In genomic region chr3:153675832-153676231, GRCm38 (mm10) we compare ENCODE assay signal across 16 mouse cellular contexts. TPM values are rescaled to one million over a fixed set of nuclear protein-coding genes. Genes with fewer than 3 reads are reported as not detected.
A peak's percentile ranks its signal among the peaks of the same experiment; 100 is the strongest.
DNase-seq lines count a peak whose midpoint lies in the region; ATAC-seq lines count a peak whose summit lies in the region.
"Had no signal": no experiment of that assay in that cellular context is flagged by ENCODE, and none has a peak within 500 bp of the region (broad histone marks: within the 10 kb centered on the region; RNA-seq: fewer than 3 reads in every experiment).

No protein-coding gene starts in this region.

- ATAC-seq in embryonic facial prominence, embryonic 11.5 days (replicated peaks; ENCODE audit: insufficient number of reproducible peaks, low FRiP score, low TSS enrichment, low read depth), result peak; percentile 58; the same call in 1 of the 2 replicates
- peak; percentile 62 for ATAC-seq in neural tube, embryonic 11.5 days (ENCODE audit: insufficient read depth, low FRiP score, low TSS enrichment)
- no peak for ATAC-seq in neural tube, embryonic 15.5 days (ENCODE audit: low FRiP score)
- peak; percentile 12; the same call in 1 of the 2 replicates for ATAC-seq in hindbrain, embryonic 14.5 days (ENCODE audit: low FRiP score)

- H3K9me3 ChIP-seq in embryonic facial prominence, embryonic 11.5 days (replicated peaks; ENCODE audit: control insufficient read depth, low read length), result no peaks in the 10 kb centered on the region
- H3K9me3 ChIP-seq in embryonic facial prominence, embryonic 10.5 days, result no peaks in the 10 kb centered on the region
- H3K9me3 ChIP-seq in neural tube, embryonic 11.5 days (ENCODE audit: control insufficient read depth, low read length), result no peaks in the 10 kb centered on the region
- no peaks in the 10 kb centered on the region for H3K9me3 ChIP-seq in neural tube, embryonic 15.5 days (replicated peaks)
- no peaks in the 10 kb centered on the region for H3K9me3 ChIP-seq in hindbrain, embryonic 14.5 days (ENCODE audit: control insufficient read depth, low read length)
- H3K9me3 ChIP-seq: G1E had no signal

- no peak overlapping the region for H3K27ac ChIP-seq in embryonic facial prominence, embryonic 11.5 days (replicated peaks; ENCODE audit: low read depth, low read length)
- no peak overlapping the region for H3K27ac ChIP-seq in embryonic facial prominence, embryonic 10.5 days (replicated peaks)
- no peak overlapping the region for H3K27ac ChIP-seq in neural tube, embryonic 11.5 days (ENCODE audit: low read depth, low read length)
- H3K27ac ChIP-seq in neural tube, embryonic 15.5 days (replicated peaks), result no peak overlapping the region
- no peak overlapping the region for H3K27ac ChIP-seq in hindbrain, embryonic 14.5 days
- H3K27ac ChIP-seq: layer of hippocampus, adult 2 months had no signal

- H3K4me3 ChIP-seq in embryonic facial prominence, embryonic 11.5 days (ENCODE audit: low read depth, low read length), result no peak overlapping the region
- H3K4me3 ChIP-seq in embryonic facial prominence, embryonic 10.5 days, result no peak overlapping the region
- H3K4me3 ChIP-seq in neural tube, embryonic 11.5 days (ENCODE audit: low read depth, low read length), result no peak overlapping the region
- no peak overlapping the region for H3K4me3 ChIP-seq in neural tube, embryonic 15.5 days (replicated peaks)
- no peak overlapping the region for H3K4me3 ChIP-seq in hindbrain, embryonic 14.5 days (replicated peaks; ENCODE audit: low read length)
- H3K4me3 ChIP-seq: layer of hippocampus, adult 2 months had no signal

- H3K4me1 ChIP-seq in embryonic facial prominence, embryonic 11.5 days (ENCODE audit: control insufficient read depth, insufficient read depth, low read length), result no peaks in the 10 kb centered on the region
- peaks cover 51% of the 10 kb centered on the region for H3K4me1 ChIP-seq in embryonic facial prominence, embryonic 10.5 days
- peaks cover 15% of the 10 kb centered on the region for H3K4me1 ChIP-seq in neural tube, embryonic 11.5 days (ENCODE audit: control insufficient read depth, insufficient read depth, low read length)
- peaks cover 8% of the 10 kb centered on the region; the same call in 1 of the 2 replicates for H3K4me1 ChIP-seq in neural tube, embryonic 15.5 days
- peaks cover 7% of the 10 kb centered on the region; the same call in 1 of the 2 replicates for H3K4me1 ChIP-seq in hindbrain, embryonic 14.5 days (replicated peaks; ENCODE audit: control insufficient read depth, insufficient read depth, low read length)

- no peaks in the 10 kb centered on the region for H3K27me3 ChIP-seq in embryonic facial prominence, embryonic 11.5 days (ENCODE audit: control insufficient read depth, insufficient read depth, low read length)
- H3K27me3 ChIP-seq in embryonic facial prominence, embryonic 10.5 days (replicated peaks; ENCODE audit: low read depth, poor library complexity, severe bottlenecking), result no peaks in the 10 kb centered on the region
- H3K27me3 ChIP-seq in neural tube, embryonic 11.5 days (ENCODE audit: control insufficient read depth, insufficient read depth, low read length), result no peaks in the 10 kb centered on the region
- no peaks in the 10 kb centered on the region for H3K27me3 ChIP-seq in neural tube, embryonic 15.5 days (replicated peaks)
- H3K27me3 ChIP-seq in hindbrain, embryonic 14.5 days (ENCODE audit: control insufficient read depth, insufficient read depth, low read length), result no peaks in the 10 kb centered on the region

- H3K4me2 ChIP-seq in embryonic facial prominence, embryonic 11.5 days (ENCODE audit: low read depth, low read length), result no peak overlapping the region
- no peak overlapping the region for H3K4me2 ChIP-seq in neural tube, embryonic 11.5 days (ENCODE audit: low read depth)
- H3K4me2 ChIP-seq in neural tube, embryonic 15.5 days, result no peak overlapping the region
- H3K4me2 ChIP-seq in hindbrain, embryonic 14.5 days (replicated peaks), result no peak overlapping the region
- H3K4me2 ChIP-seq: lung, embryonic 14.5 days had no signal

- DNase-seq in embryonic facial prominence, embryonic 11.5 days (ENCODE audit: low spot score), result no peak
- no peak for DNase-seq in embryonic facial prominence, embryonic 10.5 days (ENCODE audit: low spot score)
- no peak for DNase-seq in neural tube, embryonic 11.5 days (ENCODE audit: low spot score)
- no peak for DNase-seq in hindbrain, embryonic 14.5 days (ENCODE audit: low spot score)
- DNase-seq in adipocyte (ENCODE audit: low spot score), result no peak
- no peak for DNase-seq in heart, postnatal 4 days
- DNase-seq in urinary bladder, postnatal 4 days (ENCODE audit: low spot score in 2 of 2), result no peak
- DNase-seq: cerebellum, adult 11-12 months; heart, postnatal 36 days; kidney, adult 2 months; right cerebral cortex, adult 18-20 months; spleen, adult 18-20 months had no signal

- H3K36me3 ChIP-seq in embryonic facial prominence, embryonic 11.5 days (replicated peaks; ENCODE audit: control insufficient read depth, insufficient read depth, low read depth, low read length), result no peaks in the 10 kb centered on the region
- peaks cover 5% of the 10 kb centered on the region; the same call in 1 of the 2 replicates for H3K36me3 ChIP-seq in embryonic facial prominence, embryonic 10.5 days (replicated peaks)
- H3K36me3 ChIP-seq in neural tube, embryonic 11.5 days (ENCODE audit: control insufficient read depth, insufficient read depth, low read length), result no peaks in the 10 kb centered on the region
- H3K36me3 ChIP-seq in neural tube, embryonic 15.5 days, result no peaks in the 10 kb centered on the region
- no peaks in the 10 kb centered on the region for H3K36me3 ChIP-seq in hindbrain, embryonic 14.5 days (replicated peaks; ENCODE audit: control insufficient read depth, insufficient read depth)

- 22% methylated on average over 7 of the region's 7 CpGs for WGBS in embryonic facial prominence, embryonic 11.5 days
- WGBS in embryonic facial prominence, embryonic 10.5 days, result 25% methylated on average over 7 of the region's 7 CpGs
- 16% methylated on average over 7 of the region's 7 CpGs for WGBS in neural tube, embryonic 11.5 days
- WGBS in neural tube, embryonic 15.5 days, result 10% methylated on average over 7 of the region's 7 CpGs
- WGBS in hindbrain, embryonic 14.5 days, result 8% methylated on average over 7 of the region's 7 CpGs

- H3K9ac ChIP-seq in embryonic facial prominence, embryonic 11.5 days (replicated peaks; ENCODE audit: low read length), result no peak overlapping the region
- H3K9ac ChIP-seq in neural tube, embryonic 11.5 days (ENCODE audit: low read length), result no peak overlapping the region
- H3K9ac ChIP-seq in neural tube, embryonic 15.5 days (replicated peaks), result no peak overlapping the region
- no peak overlapping the region for H3K9ac ChIP-seq in hindbrain, embryonic 14.5 days
- H3K9ac ChIP-seq: lung, embryonic 14.5 days had no signal

RNA-seq across cellular contexts. Expression of gene St6galnac3, which starts 49.1 kb away (rescaled TPM):
- polyA plus RNA-seq in embryonic facial prominence, embryonic 11.5 days (2014; fragmentation: Nextera tagmentation; extraction: Ambion mirVana), result 55.0 and 61.9 TPM in 2 replicates
- polyA plus RNA-seq in embryonic facial prominence, embryonic 10.5 days (2016; fragmentation: Nextera tagmentation; extraction: Ambion mirVana), result 54.1 and 55.1 TPM in 2 replicates
- polyA plus RNA-seq in neural tube, embryonic 11.5 days (2014; fragmentation: Nextera tagmentation; extraction: Ambion mirVana), result 41.4 and 48.0 TPM in 2 replicates
- polyA plus RNA-seq in neural tube, embryonic 15.5 days (2015; fragmentation: Nextera tagmentation; extraction: Ambion mirVana), result 23.0 and 23.5 TPM in 2 replicates
- polyA plus RNA-seq in hindbrain, embryonic 14.5 days (2014; fragmentation: Nextera tagmentation; extraction: Ambion mirVana), result 25.3 and 28.3 TPM in 2 replicates
- 10 to 100 TPM; 12.9 to 17.8 TPM for total RNA-seq in heart, postnatal 4 days (2021)
